Mouse (Mus musculus) embryo, embryonic 10.5 days (tissue): Measurements from ENCODE around the gene Ago1.

Source experiments
- DNase-seq: peaks from one replicate; pipeline ENCODE4 v3.0.0-alpha.2; 2015; ENCODE audit warnings: low spot score

The Ago1 gene

DNA sequence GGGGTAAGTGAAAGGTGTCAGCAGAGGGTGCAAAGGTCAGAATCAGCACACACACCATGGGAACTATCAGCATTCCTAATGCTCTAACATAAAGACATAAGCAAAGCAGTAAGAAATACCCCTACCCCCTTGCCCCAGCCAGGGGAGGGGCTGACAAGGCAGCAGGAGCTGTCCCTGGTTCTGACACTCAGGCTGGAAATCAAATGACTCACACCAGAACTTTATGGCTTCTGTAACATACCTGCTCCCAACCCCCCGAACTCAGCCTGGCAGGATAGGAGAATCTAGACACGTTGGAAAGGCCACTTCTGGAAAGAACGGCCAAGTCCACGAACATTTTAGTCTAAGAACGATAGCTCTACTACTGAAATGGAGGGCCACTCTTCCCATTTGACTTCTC is 4.6 kb upstream of the Ago1 start:
- peak; percentile 45 for DNase-seq

DNA sequence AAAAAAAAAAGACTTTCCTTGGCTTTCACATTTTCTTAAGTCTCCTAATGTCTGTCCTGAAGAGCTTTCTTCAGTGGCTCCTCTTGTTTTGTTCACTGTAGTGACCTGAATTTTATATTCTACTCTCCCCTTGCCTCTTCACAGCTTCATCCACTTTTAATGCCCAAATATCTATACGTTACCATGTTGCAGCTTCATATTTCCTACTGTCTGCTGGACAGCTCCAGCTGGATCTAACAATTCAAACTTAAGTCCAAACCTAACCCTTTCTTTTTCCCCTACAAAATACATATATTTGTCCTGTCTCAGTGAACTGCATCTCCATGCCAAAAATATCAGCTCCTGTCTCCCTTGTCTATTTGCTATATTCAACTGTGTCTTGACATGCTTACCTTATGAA is 951 bp upstream of the Ago1 start:
- no peak for DNase-seq

- DNase-seq = no peak
Measured at GRCm38 (mm10) chr4:126468925-126469324, 542 bp upstream of the Ago1 start.

DNA sequence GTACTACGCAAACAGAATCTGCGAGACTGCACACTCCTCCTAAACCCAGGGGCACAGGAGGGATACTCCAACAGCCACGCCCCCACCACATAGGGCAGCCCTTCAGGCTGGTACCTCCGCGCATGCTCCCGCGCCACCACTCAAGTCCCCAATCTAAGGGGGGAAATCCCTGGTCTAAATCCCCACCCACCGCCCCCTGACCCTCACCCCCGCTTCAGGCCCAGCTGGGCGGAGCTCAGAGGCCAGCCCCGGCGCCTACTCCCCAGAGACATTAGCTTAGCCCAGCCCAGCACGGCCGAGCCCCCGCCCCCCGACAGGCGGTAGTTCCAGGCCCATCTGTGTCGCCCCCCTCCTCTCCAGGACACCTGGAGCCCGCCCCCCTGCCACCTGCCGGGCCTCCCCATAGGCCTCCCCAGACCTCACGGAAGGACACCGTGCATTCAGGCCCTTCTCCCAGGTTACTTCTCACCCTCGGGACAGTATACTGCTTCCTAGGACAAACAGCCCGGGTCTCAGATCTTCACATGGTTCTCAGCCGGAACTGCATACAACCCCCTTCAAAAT is 580 bp downstream of the Ago1 start:
- peak; percentile 94 for DNase-seq

DNA sequence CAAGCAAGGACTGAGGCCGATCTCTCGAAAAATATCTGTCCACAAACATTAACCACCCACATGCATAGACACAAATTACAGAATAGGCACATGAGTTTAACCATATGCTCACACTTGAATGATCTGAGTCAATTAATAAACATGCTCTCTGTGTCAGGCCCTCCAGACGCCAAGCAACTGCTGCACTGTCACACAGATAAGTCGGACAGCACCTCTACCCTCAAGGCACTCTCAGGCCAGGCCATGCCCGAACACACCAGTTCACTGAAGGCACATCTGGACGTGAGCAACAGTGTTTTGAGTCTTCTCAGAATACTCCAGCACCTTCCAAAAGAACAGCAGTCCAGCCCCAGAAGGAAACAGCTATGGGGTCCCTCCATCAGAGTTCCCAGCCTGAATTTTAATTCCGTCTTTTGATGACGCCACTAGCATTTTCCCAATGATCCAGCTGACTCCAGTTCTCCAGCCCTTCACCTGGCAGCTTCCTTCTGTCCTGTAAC is 2.1 kb downstream of the Ago1 start:
- DNase-seq = no peak

DNA sequence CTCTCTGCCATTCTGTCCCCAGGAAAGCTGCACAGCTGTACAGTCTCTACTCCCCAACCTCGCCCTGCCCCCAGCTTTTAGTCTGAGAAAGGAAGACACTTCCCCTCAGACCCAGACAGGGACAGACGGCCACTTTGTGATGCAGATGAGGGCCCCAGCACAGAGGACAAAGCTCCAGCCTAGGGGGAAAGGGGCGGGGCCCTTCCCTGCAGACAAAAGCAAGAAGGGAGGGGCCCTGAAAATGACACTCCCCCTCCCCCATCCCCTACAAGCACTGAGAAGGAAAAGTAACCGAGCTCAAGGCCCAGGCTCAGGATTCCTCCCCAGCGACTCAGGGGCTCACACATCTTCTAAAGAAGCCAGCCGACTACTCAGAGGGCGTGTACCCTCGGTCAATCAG is 2.5 kb downstream of the Ago1 start:
- DNase-seq = peak; percentile 94

DNA sequence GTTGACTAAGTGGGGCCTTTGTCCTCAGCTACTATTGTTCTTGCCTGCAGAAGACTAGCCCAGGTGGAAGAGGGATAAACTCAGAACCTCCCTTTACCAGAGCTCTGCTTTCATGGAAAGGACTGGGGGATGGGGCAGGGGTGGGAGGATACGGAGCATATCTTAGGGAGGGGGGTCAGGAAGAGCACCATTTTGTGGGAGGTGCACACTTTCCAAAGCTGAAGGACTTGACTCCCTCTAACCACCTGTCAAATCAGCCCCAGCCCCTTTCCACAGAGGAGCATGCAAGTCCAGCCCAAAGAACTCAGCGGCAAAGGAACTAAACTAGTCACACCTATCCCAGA is 3.5 kb downstream of the Ago1 start:
- DNase-seq = peak; percentile 41

DNA sequence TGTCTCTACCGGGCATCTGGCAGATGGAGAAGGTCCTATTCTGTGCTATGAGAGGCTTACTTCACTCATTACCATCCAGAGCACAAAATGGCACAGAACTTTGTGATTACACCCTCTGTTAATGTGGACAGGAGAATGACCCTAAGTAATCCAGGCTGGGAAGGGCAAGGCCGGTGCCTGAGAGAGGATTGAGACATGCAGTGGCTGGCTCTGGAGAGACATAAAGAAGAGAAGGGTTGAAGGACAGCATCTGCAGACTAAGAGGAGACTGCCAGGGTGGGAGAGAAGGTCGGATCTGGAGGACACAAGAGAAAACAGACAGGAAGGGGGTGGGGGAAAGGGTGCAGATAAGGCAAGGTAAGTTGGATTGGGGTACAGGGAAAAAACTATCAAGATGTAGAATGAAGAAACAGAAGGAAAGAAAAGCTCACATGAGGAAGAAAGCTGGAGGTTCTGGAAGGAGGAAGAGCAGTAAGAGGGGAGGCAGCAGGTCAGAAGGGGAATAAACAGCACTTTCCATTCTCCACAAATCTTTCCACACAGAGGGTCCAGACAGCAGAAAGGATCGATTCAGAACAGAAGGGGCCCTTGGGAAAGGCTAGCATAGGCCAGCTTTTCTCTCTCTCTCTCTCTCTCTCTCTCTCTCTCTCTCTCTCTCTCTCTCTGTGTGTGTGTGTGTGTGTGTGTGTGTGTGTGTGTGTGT is 4.0 kb downstream of the Ago1 start:
- DNase-seq = peak; percentile 53

- DNase-seq = no peak
Measured at GRCm38 (mm10) chr4:126455441-126455840, 12.9 kb downstream of the Ago1 start.

- no peak for DNase-seq
Measured at GRCm38 (mm10) chr4:126454547-126455254, 13.7 kb downstream of the Ago1 start.

DNA sequence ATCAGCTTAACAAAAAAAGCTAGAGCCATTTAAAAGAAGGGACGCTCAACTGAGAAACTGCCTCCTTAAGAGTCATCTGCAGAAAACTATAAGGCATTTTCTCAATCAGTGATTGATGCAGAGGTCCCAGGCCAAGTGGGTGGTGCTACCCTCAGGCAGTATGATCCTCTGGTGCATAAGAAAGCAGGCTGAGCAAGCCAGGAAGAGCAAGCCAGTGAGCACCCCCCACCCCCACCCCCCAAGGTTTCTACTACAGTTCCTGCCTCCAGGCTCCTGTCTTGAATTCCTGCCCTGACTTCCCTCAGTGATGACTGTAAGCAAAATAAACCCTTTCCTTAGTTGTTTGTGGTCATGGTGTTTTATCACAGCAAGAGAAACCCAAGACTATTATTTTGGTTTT is 18.1 kb downstream of the Ago1 start:
- DNase-seq = no peak

GRCm38 (mm10) chr4:126447126-126447525 is 21.3 kb downstream of the Ago1 start:
- DNase-seq = no peak

GRCm38 (mm10) chr4:126444528-126444927 is 23.9 kb downstream of the Ago1 start:
- DNase-seq = no peak

DNA sequence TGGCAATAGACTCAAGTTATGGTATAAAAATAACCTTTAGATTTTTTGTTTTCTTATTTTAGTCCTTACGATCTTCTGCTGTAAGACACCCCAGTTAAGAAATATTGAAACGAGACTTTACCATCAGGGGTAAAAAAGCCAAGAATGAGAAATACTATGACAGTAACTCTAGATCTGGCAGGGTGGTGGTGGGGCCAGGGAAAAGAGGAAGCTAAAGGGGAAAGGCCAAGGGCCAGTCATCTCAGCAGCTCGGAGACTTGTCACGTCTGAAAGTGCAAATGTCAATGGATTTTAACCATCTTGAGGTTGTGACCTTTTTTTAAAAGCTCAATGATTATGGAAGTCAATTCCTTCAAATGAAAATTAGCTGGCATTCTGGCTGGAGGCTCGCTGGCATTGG is 30.1 kb downstream of the Ago1 start:
- DNase-seq = no peak

DNA sequence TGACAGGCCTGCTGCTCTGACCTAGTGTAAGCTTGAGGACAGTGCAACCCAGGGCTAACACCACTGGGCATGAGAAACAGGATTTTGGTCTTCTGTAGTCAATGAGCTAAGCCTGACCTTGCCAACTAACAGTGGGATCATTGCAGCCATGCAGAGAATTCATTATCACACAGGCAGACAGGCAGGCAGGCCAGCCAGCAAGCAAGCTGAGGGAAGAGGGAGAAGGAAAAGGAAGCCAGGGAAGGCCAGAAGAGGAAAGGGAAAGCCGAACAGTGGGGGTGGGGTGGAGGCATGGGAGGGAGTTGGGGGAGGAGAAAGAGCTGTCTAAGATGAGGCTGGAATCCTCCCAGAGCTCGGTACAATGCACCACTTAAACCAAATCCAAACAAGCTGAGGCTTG is 32.1 kb downstream of the Ago1 start:
- no peak for DNase-seq

- no peak for DNase-seq
Measured at GRCm38 (mm10) chr4:126434094-126434493, 34.3 kb downstream of the Ago1 start.

DNA sequence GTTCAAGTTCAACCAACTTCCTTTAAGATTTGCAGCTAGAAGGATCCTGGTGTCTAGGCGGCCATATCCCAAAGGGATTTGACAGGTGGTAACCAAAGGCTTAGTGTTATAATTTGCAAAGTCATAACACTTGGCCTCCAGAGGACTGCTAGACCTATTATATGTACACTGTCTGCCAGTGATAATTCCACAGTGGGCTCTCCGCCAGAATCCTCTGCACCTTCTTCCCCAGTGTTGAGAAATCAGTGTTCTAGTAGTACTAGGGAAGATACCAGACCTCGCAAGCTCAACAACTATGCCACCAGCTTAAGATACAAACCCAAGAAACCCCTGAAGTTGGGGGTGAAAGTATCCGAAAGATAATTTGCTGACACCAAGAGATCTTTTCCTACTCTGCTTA is 35.2 kb downstream of the Ago1 start:
- no peak for DNase-seq

DNA sequence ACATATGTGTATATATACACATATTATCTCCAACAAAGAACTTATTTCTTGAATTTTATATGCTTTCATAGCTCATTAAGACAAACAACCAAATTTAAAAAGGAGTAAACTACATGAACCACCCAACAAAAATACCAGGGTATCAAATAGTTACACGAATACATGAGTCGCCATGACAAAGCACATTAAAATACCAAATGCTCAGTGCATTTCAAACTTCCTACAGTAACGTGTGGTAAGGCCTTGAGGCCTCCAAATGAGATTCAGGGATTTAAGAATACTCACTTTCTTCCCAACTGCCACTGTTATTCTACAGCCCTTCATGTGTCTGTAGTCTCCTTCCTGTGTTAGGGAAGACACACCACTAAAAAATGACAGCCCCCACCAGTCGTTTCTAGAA is 36.6 kb downstream of the Ago1 start:
- DNase-seq = no peak

DNA sequence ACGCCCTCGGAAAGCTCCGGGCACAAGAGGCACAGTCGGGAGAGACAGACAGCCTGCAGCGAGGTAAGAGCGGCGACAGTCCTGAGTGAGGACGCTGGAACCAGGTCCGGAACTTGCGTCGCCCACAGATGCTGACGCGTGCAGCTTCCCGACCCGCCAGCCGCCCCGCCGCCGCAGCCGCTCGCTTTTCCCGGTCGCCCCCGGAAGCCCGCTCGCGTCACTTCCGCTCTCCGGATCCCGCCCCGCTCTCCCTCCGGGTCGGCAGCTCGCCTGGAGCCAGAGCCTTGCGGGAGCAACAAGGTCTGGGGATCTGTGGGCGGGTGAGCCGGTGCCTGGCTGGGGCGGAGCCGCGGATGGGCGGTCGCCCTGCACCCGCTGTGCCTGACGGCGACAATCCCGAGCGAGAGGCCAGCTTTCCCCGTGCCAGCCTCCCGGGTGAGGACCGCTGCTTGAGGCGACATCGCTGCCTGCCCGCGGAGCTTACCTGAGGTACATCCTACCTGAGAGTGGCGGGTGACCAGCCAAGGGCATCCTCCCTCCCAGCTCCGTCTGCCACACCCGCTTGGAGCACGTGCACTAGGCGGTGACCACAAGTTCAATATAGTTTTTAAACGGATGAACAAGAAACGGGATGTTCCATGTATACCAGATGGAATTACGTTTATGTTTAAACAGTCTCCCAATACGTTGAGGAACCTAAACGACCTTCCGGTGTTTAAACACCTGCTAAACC is 38.9 kb downstream of the Ago1 start, which contains the start of gene Ago3:
Gene Ago3 (minus strand): TSS at position 210 of the 733 bp plus-strand sequence.
- peak; percentile 91 for DNase-seq

DNA sequence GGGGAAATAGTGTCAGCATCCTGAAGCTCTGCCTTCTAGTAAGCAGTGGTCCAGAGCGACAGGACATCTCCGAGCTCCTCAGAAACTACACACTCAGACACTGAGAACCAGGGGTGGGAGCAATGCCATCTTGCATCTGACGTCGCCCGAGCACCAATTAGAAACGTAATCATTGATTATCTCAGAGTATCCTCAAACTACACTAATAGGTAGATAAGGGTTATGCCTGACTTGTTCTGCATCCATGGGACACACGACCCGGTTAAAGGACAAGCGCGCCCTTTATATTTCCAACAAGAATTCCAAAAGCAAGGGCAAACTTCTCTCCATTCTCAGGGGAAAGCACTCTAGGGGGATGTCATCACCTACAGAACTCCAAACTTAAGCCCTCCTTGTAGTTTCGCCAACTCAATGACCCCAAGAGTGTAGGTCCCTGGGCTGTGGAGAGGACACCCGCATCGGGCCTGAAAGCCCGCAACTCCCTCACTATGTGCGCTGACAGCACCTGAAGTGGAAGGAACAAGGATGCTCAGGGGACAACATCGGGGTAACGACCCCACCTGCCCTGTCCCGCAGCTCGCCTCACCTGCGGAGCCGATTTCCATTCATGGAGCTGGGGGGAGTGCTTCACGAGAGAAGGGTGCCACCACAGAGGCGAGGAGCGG is 39.6 kb downstream of the Ago1 start:
- DNase-seq = peak; percentile 23

- no peak for DNase-seq
Measured at GRCm38 (mm10) chr4:126423866-126424265, 44.5 kb downstream of the Ago1 start.

- no peak for DNase-seq
Measured at GRCm38 (mm10) chr4:126415707-126416106, 52.7 kb downstream of the Ago1 start.
